Mouse (Mus musculus): ENCODE data around the gene Foxf1. TPM values are rescaled to one million over a fixed set of nuclear protein-coding genes. Genes with fewer than 3 reads are reported as not detected.

The Foxf1 gene
- polyA plus RNA-seq, 1 experiment from 2014 or later = 59.3 TPM

DNA sequence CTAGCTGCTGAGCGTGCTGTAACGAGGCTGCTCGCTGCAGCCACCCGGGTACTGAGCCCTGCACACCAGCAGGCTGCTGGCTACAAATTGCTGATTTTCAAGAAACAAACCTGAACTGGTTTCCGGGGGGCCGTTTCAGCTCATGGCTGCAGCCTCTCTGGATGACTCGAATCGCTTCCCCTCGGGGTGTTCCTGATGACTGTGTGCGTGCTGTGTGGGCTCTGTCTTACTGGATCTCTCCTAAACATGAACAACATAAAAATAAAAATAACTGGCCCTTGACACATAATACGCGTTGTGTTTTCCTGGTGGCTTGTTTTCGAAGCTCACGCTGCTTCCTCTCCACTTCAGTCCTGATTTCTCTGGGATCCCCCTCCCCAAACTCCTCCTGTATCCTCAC is 5.5 kb upstream of the Foxf1 start:
- Histone ChIP-seq H3K4me2 (replicated peaks; ENCODE audit: low read depth) (peak overlapping the region; percentile 71), H3K27ac (replicated peaks) (peak overlapping the region; percentile 99), H3K4me3 (ENCODE audit: low read depth, low read length) (peak overlapping the region; percentile 69), H3K9ac (ENCODE audit: low read length) (peak overlapping the region; percentile 23), H3K9me3 (ENCODE audit: control insufficient read depth, low read length) (no peaks in the 10 kb centered on the region), H3K27me3 (ENCODE audit: control insufficient read depth, insufficient read depth, low read length) (peaks cover 7% of the 10 kb centered on the region), H3K4me1 (replicated peaks; ENCODE audit: control insufficient read depth, insufficient read depth) (peaks cover 3% of the 10 kb centered on the region; the same call in 1 of the 2 replicates), H3K36me3 (ENCODE audit: control insufficient read depth, insufficient read depth, low read length) (no peaks in the 10 kb centered on the region)
- DNase-seq (ENCODE audit: low spot score) = no peak
- WGBS = 12% methylated on average over 14 of the region's 14 CpGs
- TF ChIP-seq EP300 (optimal IDR thresholded peaks at IDR 0.05) = no peak
- TF ChIP-seq CTCF (IDR thresholded peaks at IDR 0.05; ENCODE audit: low read depth) = no peak
- no peak for ATAC-seq (ENCODE audit: low FRiP score, low TSS enrichment)

DNA sequence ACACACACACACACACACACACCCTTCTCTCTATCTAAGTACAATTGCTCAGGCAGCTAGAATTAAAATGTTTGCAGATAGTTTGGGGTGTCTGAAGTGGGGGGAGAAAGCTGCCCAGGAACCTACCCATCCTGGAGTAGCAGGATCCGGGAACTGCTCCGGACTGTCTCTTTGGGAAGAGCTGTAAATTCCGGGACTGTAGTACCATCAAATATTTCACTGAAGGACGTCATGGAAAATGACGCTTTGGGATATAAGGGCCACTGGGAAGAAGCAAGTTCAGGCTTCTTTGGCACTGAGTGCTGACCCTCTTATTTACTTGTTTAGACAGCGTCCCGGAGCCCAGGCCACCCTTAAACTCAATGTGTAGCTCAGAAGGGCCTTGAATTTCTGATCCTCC is 5.0 kb upstream of the Foxf1 start:
- 13% methylated on average over 7 of the region's 7 CpGs for WGBS
- Histone ChIP-seq H3K9me3 (ENCODE audit: control insufficient read depth, low read length) (no peaks in the 10 kb centered on the region), H3K27ac (replicated peaks) (peak overlapping the region; percentile 99), H3K4me2 (replicated peaks; ENCODE audit: low read depth) (peak overlapping the region; percentile 71), H3K9ac (ENCODE audit: low read length) (peak overlapping the region; percentile 23), H3K36me3 (ENCODE audit: control insufficient read depth, insufficient read depth, low read length) (no peaks in the 10 kb centered on the region), H3K4me3 (ENCODE audit: low read depth, low read length) (peak overlapping the region; percentile 69), H3K27me3 (ENCODE audit: control insufficient read depth, insufficient read depth, low read length) (peaks cover 7% of the 10 kb centered on the region), H3K4me1 (replicated peaks; ENCODE audit: control insufficient read depth, insufficient read depth) (0 out of 2 replicates have a peak, but pooled peaks cover 3% of the 10 kb centered on the region)
- ATAC-seq (ENCODE audit: low FRiP score, low TSS enrichment) (no peak), DNase-seq (ENCODE audit: low spot score) (no peak)
- TF ChIP-seq EP300 (optimal IDR thresholded peaks at IDR 0.05) (no peak), CTCF (IDR thresholded peaks at IDR 0.05; ENCODE audit: low read depth) (no peak)

DNA sequence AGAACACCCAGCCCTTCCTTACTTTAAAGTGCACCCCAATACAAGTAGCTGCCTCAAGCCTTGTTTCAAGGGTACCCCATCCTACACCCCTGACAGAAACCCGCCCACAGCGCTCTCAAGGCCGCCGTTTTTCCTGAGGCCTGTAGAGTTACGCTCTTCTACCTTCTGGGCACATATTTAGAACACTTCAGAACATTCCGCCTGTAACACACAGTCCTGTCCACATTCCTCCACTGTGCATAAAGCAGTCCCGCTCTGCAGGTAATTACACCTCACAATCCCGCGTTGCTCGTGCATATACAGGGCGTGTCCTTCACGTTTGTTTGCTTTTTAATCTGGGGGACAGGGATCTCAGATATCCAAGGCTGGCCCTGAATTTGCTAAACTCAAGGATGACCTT is 4.2 kb upstream of the Foxf1 start:
- Histone ChIP-seq H3K4me3 (ENCODE audit: low read depth, low read length) (peak overlapping the region; percentile 69), H3K4me1 (replicated peaks; ENCODE audit: control insufficient read depth, insufficient read depth) (0 out of 2 replicates have a peak, but pooled peaks cover 3% of the 10 kb centered on the region), H3K27ac (replicated peaks) (peak overlapping the region; percentile 99), H3K4me2 (replicated peaks; ENCODE audit: low read depth) (peak overlapping the region; percentile 71), H3K9ac (ENCODE audit: low read length) (peak overlapping the region; percentile 89), H3K9me3 (ENCODE audit: control insufficient read depth, low read length) (no peaks in the 10 kb centered on the region), H3K36me3 (ENCODE audit: control insufficient read depth, insufficient read depth, low read length) (no peaks in the 10 kb centered on the region), H3K27me3 (ENCODE audit: control insufficient read depth, insufficient read depth, low read length) (peaks cover 7% of the 10 kb centered on the region)
- WGBS = 16% methylated on average over 12 of the region's 12 CpGs
- no peak for DNase-seq (ENCODE audit: low spot score)
- TF ChIP-seq CTCF (IDR thresholded peaks at IDR 0.05; ENCODE audit: low read depth) (no peak), EP300 (optimal IDR thresholded peaks at IDR 0.05) (no peak)
- no peak; the same call in 1 of the 2 replicates for ATAC-seq (ENCODE audit: low FRiP score, low TSS enrichment)

DNA sequence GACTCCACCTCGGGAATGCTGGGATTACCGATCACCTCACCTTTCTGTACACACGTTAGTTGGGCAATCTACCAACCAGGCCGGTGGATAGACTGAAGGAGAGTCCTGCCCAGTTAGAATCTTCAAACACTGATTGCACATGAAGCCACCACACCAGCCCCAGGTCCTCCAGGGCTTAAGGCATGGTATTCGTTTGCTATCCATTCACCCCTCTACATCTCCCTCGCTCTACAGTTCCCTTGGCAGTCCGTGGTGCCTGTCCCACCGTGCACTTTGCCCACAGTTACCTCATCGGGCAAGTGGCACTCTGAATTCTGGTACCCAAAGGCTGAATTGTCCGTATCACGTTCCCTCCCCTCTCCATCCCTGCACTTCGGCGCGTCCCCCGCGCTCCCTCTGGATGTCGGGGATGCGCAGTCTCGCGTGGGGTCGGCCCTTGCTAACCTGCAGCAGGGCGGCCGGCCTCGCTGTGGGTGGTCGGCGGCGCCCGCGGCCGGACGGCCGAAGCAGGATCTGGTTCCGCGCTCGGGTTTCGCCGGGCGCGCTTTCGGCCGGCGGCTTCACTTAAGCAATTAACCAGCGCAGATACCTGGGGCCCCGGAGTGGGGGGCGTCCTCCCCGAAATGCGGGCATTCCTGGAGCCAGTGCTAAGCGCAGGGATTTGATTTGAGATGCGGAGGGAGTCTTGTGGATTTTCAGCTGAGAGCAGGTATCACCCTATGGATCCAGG is 3.7 kb upstream of the Foxf1 start:
- Histone ChIP-seq H3K4me2 (replicated peaks; ENCODE audit: low read depth) (peak overlapping the region; percentile 71), H3K4me1 (replicated peaks; ENCODE audit: control insufficient read depth, insufficient read depth) (0 out of 2 replicates have a peak, but pooled peaks cover 3% of the 10 kb centered on the region), H3K4me3 (ENCODE audit: low read depth, low read length) (peak overlapping the region; percentile 69), H3K36me3 (ENCODE audit: control insufficient read depth, insufficient read depth, low read length) (no peaks in the 10 kb centered on the region), H3K9ac (ENCODE audit: low read length) (peak overlapping the region; percentile 89), H3K9me3 (ENCODE audit: control insufficient read depth, low read length) (no peaks in the 10 kb centered on the region), H3K27ac (replicated peaks) (peak overlapping the region; percentile 99), H3K27me3 (ENCODE audit: control insufficient read depth, insufficient read depth, low read length) (peaks cover 7% of the 10 kb centered on the region)
- WGBS = 1% methylated on average over 48 of the region's 49 CpGs
- no peak for ATAC-seq (ENCODE audit: low FRiP score, low TSS enrichment)
- no peak for DNase-seq (ENCODE audit: low spot score)
- TF ChIP-seq EP300 (optimal IDR thresholded peaks at IDR 0.05) (no peak), CTCF (IDR thresholded peaks at IDR 0.05; ENCODE audit: low read depth) (no peak)

DNA sequence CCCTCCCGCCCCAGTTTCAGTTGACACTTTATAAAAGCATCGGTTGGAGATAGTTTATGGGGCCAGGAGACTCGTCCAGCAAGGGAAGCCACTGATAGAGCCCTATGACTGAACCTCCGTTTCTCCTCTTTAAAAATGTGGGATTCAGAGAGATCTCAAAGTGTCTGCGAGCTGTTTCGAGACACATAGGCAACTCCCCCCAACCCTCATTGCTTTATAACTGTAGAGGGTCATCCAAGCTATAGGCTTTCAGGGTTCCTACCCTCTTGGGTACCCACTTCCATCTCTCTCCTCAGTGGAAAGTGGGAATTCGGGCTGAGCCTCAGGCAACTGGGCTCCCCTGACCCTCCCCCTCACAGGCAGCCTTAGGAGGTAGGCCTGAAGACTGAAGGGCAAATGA is 2.8 kb upstream of the Foxf1 start:
- DNase-seq (ENCODE audit: low spot score) = no peak
- Histone ChIP-seq H3K9me3 (ENCODE audit: control insufficient read depth, low read length) (no peaks in the 10 kb centered on the region), H3K4me3 (ENCODE audit: low read depth, low read length) (peak overlapping the region; percentile 69), H3K9ac (ENCODE audit: low read length) (peak overlapping the region; percentile 89), H3K27me3 (ENCODE audit: control insufficient read depth, insufficient read depth, low read length) (peaks cover 7% of the 10 kb centered on the region), H3K27ac (replicated peaks) (peak overlapping the region; percentile 99), H3K4me1 (replicated peaks; ENCODE audit: control insufficient read depth, insufficient read depth) (0 out of 2 replicates have a peak, but pooled peaks cover 3% of the 10 kb centered on the region), H3K36me3 (ENCODE audit: control insufficient read depth, insufficient read depth, low read length) (no peaks in the 10 kb centered on the region), H3K4me2 (replicated peaks; ENCODE audit: low read depth) (peak overlapping the region; percentile 71)
- no peak for TF ChIP-seq EP300 (optimal IDR thresholded peaks at IDR 0.05)
- TF ChIP-seq CTCF (IDR thresholded peaks at IDR 0.05; ENCODE audit: low read depth) = no peak
- 4% methylated on average over 7 of the region's 7 CpGs for WGBS
- ATAC-seq (ENCODE audit: low FRiP score, low TSS enrichment) = no peak

Data from stomach, postnatal 0 days (tissue).